Mouse (Mus musculus) testis, adult 10 weeks (tissue): ENCODE data around the gene Aga. TPM values are rescaled to one million over a fixed set of nuclear protein-coding genes. Genes with fewer than 3 reads are reported as not detected.

Experiments used
- polyA plus RNA-seq: library from polyadenylated mRNA; stranded (reverse); fragments of 350-450 nt; fragmentation: Illumina TruSeq; extraction: RNeasy Lipid Tissue Mini Kit (QIAGEN cat#74804); gene quantifications from one replicate; pipeline ENCODE4 v1.2.3, GENCODE M21; 2014; ENCODE audit warnings: low read depth, low replicate concordance

Aga gene
- polyA plus RNA-seq = 11.9 TPM

GRCm38 (mm10) chr8:53511551-53512127 is at the start of gene Aga:
Gene Aga, plus strand, starts transcription at chr8:53511727.

Other genes starting within 250 kb of the Aga start
- gene Neil3, start 127.3 kb downstream of the Aga start, polyA plus RNA-seq = 86.3 TPM